Mouse (Mus musculus): ENCODE measurements at regions not wholly inside any gene's neighbourhood (a gene's known extent, or its start where the extent isn't known, plus 50 kb on each side); places are given as distances from the start of the nearest gene placed in this dataset.

- H3K79me2 ChIP-seq (ENCODE audit: control insufficient read depth, insufficient read depth, low read length, poor library complexity): no peaks in the 10 kb centered on the region
- no peaks in the 10 kb centered on the region for H3K27me3 ChIP-seq (ENCODE audit: control insufficient read depth in 1 of 2, insufficient read depth in 2 of 2, low read length in 2 of 2)
- DNase-seq (ENCODE audit: low read depth, low spot score): no peak
- no peaks in the 10 kb centered on the region for H3K36me3 ChIP-seq (ENCODE audit: control insufficient read depth in 1 of 2, insufficient read depth in 2 of 2, low read length in 2 of 2)
- no peaks in the 10 kb centered on the region for H3K4me1 ChIP-seq (ENCODE audit: control insufficient read depth in 1 of 2, insufficient read depth in 2 of 2, low read length in 2 of 2)
- TF ChIP-seq ZNF384 (IDR thresholded peaks at IDR 0.05; ENCODE audit: low read depth, low read length) (no peak), KAT2A (conservative IDR thresholded peaks at IDR 0.05; ENCODE audit: low read depth, low read length) (no peak), ZKSCAN1 (IDR thresholded peaks at IDR 0.05; ENCODE audit: low read depth, low read length) (no peak), TAL1 (IDR thresholded peaks at IDR 0.05; ENCODE audit: low read length) (no peak), MAZ (IDR thresholded peaks at IDR 0.05; ENCODE audit: low read depth, low read length) (no peak), GATA1 (IDR thresholded peaks at IDR 0.05; ENCODE audit: low read depth, low read length) (no peak)
- no peak overlapping the region for H3K27ac ChIP-seq (ENCODE audit: control insufficient read depth, low read depth, low read length)
- H3K9ac ChIP-seq (ENCODE audit: control insufficient read depth, low read depth, low read length, poor library complexity, severe bottlenecking): no peak overlapping the region
- H3K9me3 ChIP-seq (replicated peaks; ENCODE audit: insufficient read depth, low read length): no peaks in the 10 kb centered on the region
- no peak overlapping the region for H3K4me3 ChIP-seq (ENCODE audit: control insufficient read depth in 1 of 2, insufficient read depth in 1 of 2, low read depth in 2 of 2, low read length in 2 of 2)
Observed at GRCm38 (mm10) chr6:144940871-144941380, 135.1 kb downstream of the Bcat1 start.

GRCm38 (mm10) chr6:144938613-144939236, 137.3 kb downstream of the Bcat1 start:
- Histone ChIP-seq H3K27me3 (ENCODE audit: control insufficient read depth in 1 of 2, insufficient read depth in 2 of 2, low read length in 2 of 2) (no peaks in the 10 kb centered on the region), H3K4me3 (ENCODE audit: control insufficient read depth in 1 of 2, insufficient read depth in 1 of 2, low read depth in 2 of 2, low read length in 2 of 2) (no peak overlapping the region), H3K27ac (ENCODE audit: control insufficient read depth, low read depth, low read length) (no peak overlapping the region), H3K79me2 (ENCODE audit: control insufficient read depth, insufficient read depth, low read length, poor library complexity) (no peaks in the 10 kb centered on the region), H3K4me1 (ENCODE audit: control insufficient read depth in 1 of 2, insufficient read depth in 2 of 2, low read length in 2 of 2) (no peaks in the 10 kb centered on the region), H3K9ac (ENCODE audit: control insufficient read depth, low read depth, low read length, poor library complexity, severe bottlenecking) (no peak overlapping the region), H3K36me3 (ENCODE audit: control insufficient read depth in 1 of 2, insufficient read depth in 2 of 2, low read length in 2 of 2) (no peaks in the 10 kb centered on the region), H3K9me3 (replicated peaks; ENCODE audit: insufficient read depth, low read length) (no peaks in the 10 kb centered on the region)
- no peak for DNase-seq (ENCODE audit: low read depth, low spot score)
- no peak for TF ChIP-seq POLR2AphosphoS5 (IDR thresholded peaks at IDR 0.05; ENCODE audit: borderline replicate concordance, low read depth, low read length)
- TF ChIP-seq BHLHE40 (IDR thresholded peaks at IDR 0.05; ENCODE audit: borderline replicate concordance, low read depth, low read length): no peak
- no peak for TF ChIP-seq KAT2A (conservative IDR thresholded peaks at IDR 0.05; ENCODE audit: low read depth, low read length)
- no peak for TF ChIP-seq ELF1 (IDR thresholded peaks at IDR 0.05; ENCODE audit: low read depth, low read length)
- no peak for TF ChIP-seq MXI1 (IDR thresholded peaks at IDR 0.05; ENCODE audit: low read depth, low read length)
- TF ChIP-seq JUND (IDR thresholded peaks at IDR 0.05; ENCODE audit: low read depth, low read length): no peak
- no peak for TF ChIP-seq NELFE (IDR thresholded peaks at IDR 0.05; ENCODE audit: low read depth, low read length)
- no peak for TF ChIP-seq GATA1 (IDR thresholded peaks at IDR 0.05; ENCODE audit: low read depth, low read length)
- no peak for TF ChIP-seq POLR2AphosphoS2 (IDR thresholded peaks at IDR 0.05; ENCODE audit: low read length)
- TF ChIP-seq EP300 (IDR thresholded peaks at IDR 0.05; ENCODE audit: low read depth in 1 of 2, low read length in 2 of 2): no peak
- no peak for TF ChIP-seq CHD1 (IDR thresholded peaks at IDR 0.05; ENCODE audit: low read depth, low read length)
- TF ChIP-seq CHD2 (IDR thresholded peaks at IDR 0.05; ENCODE audit: low read length): no peak
- TF ChIP-seq TAL1 (IDR thresholded peaks at IDR 0.05; ENCODE audit: low read length): no peak
